35 mouse cellular contexts compared by ENCODE assay signal in the genomic region with DNA sequence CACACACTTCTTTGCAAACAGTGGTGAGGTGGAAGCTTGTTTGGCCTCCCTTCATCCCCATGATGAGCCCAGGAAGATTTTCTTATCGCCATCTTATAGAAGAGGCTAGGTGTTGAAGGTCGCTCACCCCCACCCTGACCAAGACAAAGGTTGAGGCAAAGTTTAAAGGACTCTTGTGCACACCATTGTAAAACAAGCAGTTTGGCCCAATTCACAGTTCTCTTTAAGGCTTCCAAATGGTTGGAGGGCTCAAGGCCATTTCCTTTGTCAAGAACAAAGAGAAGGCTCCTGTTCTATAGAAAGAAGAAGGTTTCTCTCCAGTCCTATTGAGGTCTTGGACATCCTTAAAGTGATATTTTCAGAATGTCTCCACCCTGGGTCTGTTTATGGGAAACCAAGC.
"Had no signal": no experiment of that assay in that cellular context is flagged by ENCODE, and none has a peak within 500 bp of the region (broad histone marks: within the 10 kb centered on the region; RNA-seq: fewer than 3 reads in every experiment).

No protein-coding gene starts in this region.

- DNase-seq: heart, postnatal 10 days; heart, postnatal 14 days; heart, postnatal 36 days; heart, postnatal 4 days; kidney, adult 11 months; kidney, adult 18-20 months; kidney, adult 2 months; kidney, adult 8-10 months; kidney, adult 9 months; kidney, postnatal 10 days; kidney, postnatal 14 days; kidney, postnatal 25 days; kidney, postnatal 36 days; kidney, postnatal 4 days; layer of hippocampus, adult 9-11 months; layer of hippocampus, postnatal 36 days had no signal

- H3K27ac ChIP-seq: heart, embryonic 13.5 days; heart, embryonic 15.5 days; hindbrain, embryonic 10.5 days; hindbrain, embryonic 12.5 days; hindbrain, embryonic 13.5 days; hindbrain, embryonic 14.5 days; hindbrain, embryonic 15.5 days; hindbrain, postnatal 0 days; intestine, embryonic 15.5 days; kidney, embryonic 15.5 days; kidney, postnatal 0 days; layer of hippocampus, adult 2 months; left cerebral cortex, adult 2 months had no signal

- H3K4me1 ChIP-seq: heart, embryonic 12.5 days; heart, embryonic 13.5 days; heart, embryonic 15.5 days; hindbrain, embryonic 10.5 days; hindbrain, embryonic 12.5 days; hindbrain, embryonic 15.5 days; intestine, embryonic 15.5 days had no signal

- H3K9me3 ChIP-seq: heart, embryonic 12.5 days; heart, embryonic 13.5 days; heart, embryonic 15.5 days; hindbrain, embryonic 10.5 days; hindbrain, embryonic 12.5 days; hindbrain, embryonic 13.5 days; hindbrain, embryonic 15.5 days; intestine, embryonic 15.5 days; kidney, embryonic 15.5 days had no signal

- H3K4me3 ChIP-seq: heart, embryonic 12.5 days; heart, embryonic 13.5 days; heart, embryonic 15.5 days; hindbrain, embryonic 10.5 days; hindbrain, embryonic 12.5 days; hindbrain, embryonic 13.5 days; hindbrain, embryonic 15.5 days; intestine, embryonic 15.5 days; kidney, embryonic 15.5 days; layer of hippocampus, adult 2 months; left cerebral cortex, adult 2 months had no signal

- ATAC-seq: hindbrain, embryonic 16.5 days; hindbrain, postnatal 0 days; inflammation-experienced regulatory T-cells, adult 6 months; intestine, embryonic 15.5 days; intestine, embryonic 16.5 days; intestine, postnatal 0 days had no signal

- H3K9ac ChIP-seq: heart, embryonic 12.5 days; heart, embryonic 13.5 days; heart, embryonic 15.5 days; hindbrain, embryonic 12.5 days; hindbrain, embryonic 13.5 days; hindbrain, embryonic 14.5 days; hindbrain, embryonic 15.5 days; intestine, embryonic 15.5 days; kidney, embryonic 15.5 days had no signal

- H3K27me3 ChIP-seq: heart, embryonic 12.5 days; heart, embryonic 13.5 days; heart, embryonic 15.5 days; hindbrain, embryonic 12.5 days; hindbrain, embryonic 13.5 days; hindbrain, embryonic 15.5 days; intestine, embryonic 15.5 days; kidney, embryonic 15.5 days had no signal

- H3K36me3 ChIP-seq: heart, embryonic 12.5 days; heart, embryonic 13.5 days; heart, embryonic 15.5 days; hindbrain, embryonic 10.5 days; hindbrain, embryonic 12.5 days; hindbrain, embryonic 13.5 days; hindbrain, embryonic 15.5 days; intestine, embryonic 15.5 days; kidney, embryonic 15.5 days had no signal

- H3K4me2 ChIP-seq: heart, embryonic 11.5 days; heart, embryonic 12.5 days; heart, embryonic 13.5 days; heart, embryonic 15.5 days; hindbrain, embryonic 12.5 days; hindbrain, embryonic 13.5 days; hindbrain, embryonic 14.5 days; hindbrain, embryonic 15.5 days; intestine, embryonic 15.5 days; kidney, embryonic 15.5 days had no signal
